Mouse (Mus musculus): ENCODE data around the gene Prkar2a.

DNA sequence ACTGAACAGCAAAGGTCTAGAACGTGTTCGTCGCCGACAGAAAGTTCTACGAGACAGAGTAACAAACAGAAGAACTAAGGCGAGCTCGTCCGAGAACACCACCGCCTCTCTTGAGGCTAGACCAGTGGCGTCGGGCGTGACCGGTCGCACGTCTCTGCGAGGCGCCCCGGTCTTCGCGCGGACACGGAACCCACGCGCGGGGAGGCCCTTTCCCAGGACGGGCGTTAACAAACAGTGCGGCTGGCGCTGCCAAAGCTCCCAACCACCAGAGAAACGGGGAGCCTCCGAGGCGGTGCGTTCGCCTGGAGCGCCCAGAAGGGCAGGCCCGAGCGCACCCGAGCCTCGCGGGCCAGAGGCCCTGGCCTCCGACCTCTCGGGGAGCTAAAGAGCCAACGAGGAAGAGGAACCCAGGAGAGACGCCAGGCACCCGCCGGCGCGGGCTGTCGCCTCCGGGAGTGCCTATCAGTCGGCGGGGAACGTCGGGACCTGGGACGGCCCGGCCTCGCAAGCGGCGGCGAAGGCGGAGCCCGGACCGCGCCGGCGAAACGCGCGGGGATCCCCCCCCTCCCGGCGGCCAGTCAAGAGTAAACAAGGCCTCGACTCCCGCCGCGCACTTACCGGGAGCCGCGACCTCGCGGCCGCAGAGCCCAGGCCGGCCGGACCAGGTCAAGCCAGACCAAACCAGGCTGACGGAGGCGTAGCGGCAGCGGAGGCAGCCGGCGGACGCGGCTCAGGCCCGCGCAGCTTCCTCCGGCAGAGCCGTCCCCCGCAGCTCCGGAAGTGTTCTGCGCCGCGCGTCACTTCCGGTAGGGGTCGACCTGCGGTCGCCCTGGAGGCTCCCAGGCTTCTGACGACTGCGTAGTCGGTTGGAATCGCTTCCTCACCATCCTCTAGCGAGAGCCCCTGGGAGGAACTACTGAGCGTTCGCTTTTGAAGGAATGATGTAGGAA is 40.2 kb upstream of the Prkar2a start, which contains the start of gene Arih2:
- TF ChIP-seq TAL1 (IDR thresholded peaks at IDR 0.05; ENCODE audit: low read length) (no peak), GATA1 (IDR thresholded peaks at IDR 0.05; ENCODE audit: low read length) (no peak)

Measured in erythroblast, embryonic 14.5 days (primary cell).